ENCODE assay signal across 7 mouse cellular contexts in genomic region chr9:110656249-110657221, GRCm38 (mm10). TPM values are rescaled to one million over a fixed set of nuclear protein-coding genes. Genes with fewer than 3 reads are reported as not detected.
A peak's percentile ranks its signal among the peaks of the same experiment; 100 is the strongest.
DNase-seq lines count a peak whose midpoint lies in the region; ATAC-seq lines count a peak whose summit lies in the region.

Gene Ccdc12 (plus strand): TSS chr9:110656503.

- H3K27ac ChIP-seq in embryonic facial prominence, embryonic 11.5 days (replicated peaks; ENCODE audit: low read depth, low read length) = peak within 1 kb of the TSS; percentile 52
- peak within 1 kb of the TSS; percentile 95 for H3K27ac ChIP-seq in limb, embryonic 10.5 days
- H3K27ac ChIP-seq in midbrain, embryonic 13.5 days = peak within 1 kb of the TSS; percentile 96

- peak within 1 kb of the TSS; percentile 58 for H3K4me2 ChIP-seq in embryonic facial prominence, embryonic 11.5 days (ENCODE audit: low read depth, low read length)
- H3K4me2 ChIP-seq in midbrain, embryonic 13.5 days (replicated peaks) = peak within 1 kb of the TSS; percentile 58

- peak within 1 kb of the TSS; percentile 71 for H3K9ac ChIP-seq in embryonic facial prominence, embryonic 11.5 days (replicated peaks; ENCODE audit: low read length)
- H3K9ac ChIP-seq in midbrain, embryonic 13.5 days (replicated peaks) = peak within 1 kb of the TSS; percentile 80

- H3K27me3 ChIP-seq in embryonic facial prominence, embryonic 11.5 days (ENCODE audit: control insufficient read depth, insufficient read depth, low read length) = peaks cover 16% of the 10 kb centered on the region
- H3K27me3 ChIP-seq in limb, embryonic 10.5 days (ENCODE audit: low read depth, poor library complexity, severe bottlenecking) = peaks cover 25% of the 10 kb centered on the region
- H3K27me3 ChIP-seq in midbrain, embryonic 13.5 days = peaks cover 21% of the 10 kb centered on the region

- ATAC-seq in embryonic facial prominence, embryonic 11.5 days (replicated peaks; ENCODE audit: insufficient number of reproducible peaks, low FRiP score, low TSS enrichment, low read depth) = peak; percentile 96
- ATAC-seq in granulocyte monocyte progenitor cell, adult 5-6 weeks (replicated peaks; ENCODE audit: poor library complexity, severe bottlenecking) = peak; percentile 55
- peak; percentile 98 for ATAC-seq in midbrain, embryonic 13.5 days

- DNase-seq in adrenal gland, postnatal 14 days = peak; percentile 95
- peak; percentile 97 for DNase-seq in embryonic facial prominence, embryonic 11.5 days (ENCODE audit: low spot score)
- DNase-seq in kidney, adult 11 months = peak; percentile 98
- peak; percentile 95 for DNase-seq in limb, embryonic 10.5 days (ENCODE audit: low spot score)
- DNase-seq in spleen, adult 12 weeks (ENCODE audit: low spot score) = peak; percentile 96

- no peaks in the 10 kb centered on the region for H3K36me3 ChIP-seq in embryonic facial prominence, embryonic 11.5 days (replicated peaks; ENCODE audit: control insufficient read depth, insufficient read depth, low read depth, low read length)
- H3K36me3 ChIP-seq in limb, embryonic 10.5 days = peaks cover 10% of the 10 kb centered on the region
- peaks cover 7% of the 10 kb centered on the region; the same call in 1 of the 2 replicates for H3K36me3 ChIP-seq in midbrain, embryonic 13.5 days

- H3K9me3 ChIP-seq in embryonic facial prominence, embryonic 11.5 days (replicated peaks; ENCODE audit: control insufficient read depth, low read length) = no peaks in the 10 kb centered on the region
- H3K9me3 ChIP-seq in limb, embryonic 10.5 days (replicated peaks) = no peaks in the 10 kb centered on the region
- no peaks in the 10 kb centered on the region for H3K9me3 ChIP-seq in midbrain, embryonic 13.5 days

- under 1% methylated on average over 52 of the region's 52 CpGs for WGBS in embryonic facial prominence, embryonic 11.5 days
- under 1% methylated on average over 52 of the region's 52 CpGs for WGBS in limb, embryonic 10.5 days
- WGBS in midbrain, embryonic 13.5 days = under 1% methylated on average over 52 of the region's 52 CpGs

- peak within 1 kb of the TSS; percentile 54 for H3K4me3 ChIP-seq in embryonic facial prominence, embryonic 11.5 days (ENCODE audit: low read depth, low read length)
- peak within 1 kb of the TSS; percentile 72 for H3K4me3 ChIP-seq in limb, embryonic 10.5 days
- H3K4me3 ChIP-seq in midbrain, embryonic 13.5 days (replicated peaks) = peak within 1 kb of the TSS; percentile 67

- H3K4me1 ChIP-seq in embryonic facial prominence, embryonic 11.5 days (ENCODE audit: control insufficient read depth, insufficient read depth, low read length) = peaks cover 2% of the 10 kb centered on the region; the same call in 1 of the 2 replicates
- H3K4me1 ChIP-seq in limb, embryonic 10.5 days = peaks cover 43% of the 10 kb centered on the region
- H3K4me1 ChIP-seq in midbrain, embryonic 13.5 days (replicated peaks) = peaks cover 64% of the 10 kb centered on the region

RNA-seq across cellular contexts. Expression of gene Ccdc12, which starts in this region (rescaled TPM):
- 60.4 and 79.3 TPM in 2 replicates for total RNA-seq in adrenal gland, postnatal 14 days (2021)
- 117 and 118 TPM in 2 replicates for polyA plus RNA-seq in embryonic facial prominence, embryonic 11.5 days (2014; fragmentation: Nextera tagmentation; extraction: Ambion mirVana)
- 149 TPM in 2 replicates for total RNA-seq in granulocyte monocyte progenitor cell, adult 5-6 weeks (2014; fragmentation: Nextera tagmentation)
- 98.5 and 104 TPM in 2 replicates for total RNA-seq in granulocyte monocyte progenitor cell, adult 5-6 weeks (2017)
- 164 and 175 TPM in 2 replicates for polyA plus RNA-seq in limb, embryonic 10.5 days (2016; fragmentation: Nextera tagmentation; extraction: Ambion mirVana)
- 136 and 140 TPM in 2 replicates for polyA plus RNA-seq in midbrain, embryonic 13.5 days (2015; fragmentation: Nextera tagmentation; extraction: Ambion mirVana)

Comparison
In these comparisons a context has a peak if more than half of its experiments do, and no peak if none do; other contexts are left out.
1. Peak in every context shown above with its lines: DNase-seq, ATAC-seq, H3K4me3 ChIP-seq and H3K27ac ChIP-seq.